ENCODE assay signal across 25 mouse cellular contexts in genomic region chr17:29915820-29916219, GRCm38 (mm10). TPM values are rescaled to one million over a fixed set of nuclear protein-coding genes. Genes with fewer than 3 reads are reported as not detected.
DNase-seq lines count a peak whose midpoint lies in the region; ATAC-seq lines count a peak whose summit lies in the region.
"Had no signal": no experiment of that assay in that cellular context is flagged by ENCODE, and none has a peak within 500 bp of the region (broad histone marks: within the 10 kb centered on the region; RNA-seq: fewer than 3 reads in every experiment).

No protein-coding gene starts in this region.

- H3K9ac ChIP-seq in embryonic facial prominence, embryonic 14.5 days (ENCODE audit: low read depth, low read length) = no peak overlapping the region
- H3K9ac ChIP-seq: embryonic facial prominence, embryonic 12.5 days; hindbrain, embryonic 12.5 days had no signal

- H3K9me3 ChIP-seq in embryonic facial prominence, embryonic 14.5 days (ENCODE audit: control insufficient read depth, low read length) = no peaks in the 10 kb centered on the region
- H3K9me3 ChIP-seq in embryonic facial prominence, embryonic 10.5 days = no peaks in the 10 kb centered on the region
- H3K9me3 ChIP-seq: embryonic facial prominence, embryonic 12.5 days; G1E; heart, embryonic 10.5 days; hindbrain, embryonic 12.5 days had no signal

- no peak overlapping the region for H3K4me2 ChIP-seq in embryonic facial prominence, embryonic 14.5 days (ENCODE audit: low read depth, low read length)
- H3K4me2 ChIP-seq: embryonic facial prominence, embryonic 12.5 days; hindbrain, embryonic 12.5 days had no signal

- no peak overlapping the region for H3K27ac ChIP-seq in embryonic facial prominence, embryonic 14.5 days (replicated peaks; ENCODE audit: low read depth, low read length)
- no peak overlapping the region for H3K27ac ChIP-seq in embryonic facial prominence, embryonic 10.5 days (replicated peaks)
- H3K27ac ChIP-seq: embryonic facial prominence, embryonic 12.5 days; heart, embryonic 10.5 days; hindbrain, embryonic 12.5 days had no signal

- no peak for ATAC-seq in embryonic facial prominence, embryonic 14.5 days (ENCODE audit: low read depth)
- ATAC-seq in frontal cortex, adult (ENCODE audit: low TSS enrichment) = peak; percentile 65; the same call in 1 of the 2 replicates
- no peak for ATAC-seq in activated CD4-positive, CD25-positive, alpha-beta regulatory T cell, adult 4 months
- ATAC-seq: CD4-positive, CD25-positive, alpha-beta regulatory T cell, adult 4 months; hindbrain, embryonic 16.5 days; inflammation-experienced regulatory T-cells, adult 6 months; intestine, postnatal 0 days had no signal

- peak; percentile 33 for DNase-seq in embryonic facial prominence, embryonic 14.5 days (ENCODE audit: low spot score)
- no peak for DNase-seq in embryonic facial prominence, embryonic 10.5 days (ENCODE audit: low spot score)
- no peak for DNase-seq in frontal cortex, postnatal 10 days (ENCODE audit: low spot score in 2 of 2)
- DNase-seq in right cerebral cortex, adult 18-20 months = peak; percentile 35
- DNase-seq in right cerebral cortex, postnatal 10 days (ENCODE audit: low spot score in 2 of 2) = no peak
- no peak for DNase-seq in adrenal gland, postnatal 4 days (ENCODE audit: low spot score in 2 of 2)
- DNase-seq: adrenal gland, postnatal 10 days; B cell, adult 2 months; cerebellum, adult 2 months; cerebellum, postnatal 10 days; embryo, embryonic 11 days; gastrocnemius, postnatal 10 days; heart, adult 18-20 months; heart, postnatal 10 days; heart, postnatal 4 days had no signal

- 53% methylated on average over 10 of the region's 10 CpGs for WGBS in embryonic facial prominence, embryonic 14.5 days
- 56% methylated on average over 10 of the region's 10 CpGs for WGBS in embryonic facial prominence, embryonic 10.5 days

- no peak overlapping the region for H3K4me3 ChIP-seq in embryonic facial prominence, embryonic 14.5 days (ENCODE audit: low read depth, low read length)
- no peak overlapping the region for H3K4me3 ChIP-seq in embryonic facial prominence, embryonic 10.5 days
- H3K4me3 ChIP-seq: embryonic facial prominence, embryonic 12.5 days; heart, embryonic 10.5 days; hindbrain, embryonic 12.5 days had no signal

- no peaks in the 10 kb centered on the region; the same call in 1 of the 2 replicates for H3K27me3 ChIP-seq in embryonic facial prominence, embryonic 14.5 days (replicated peaks; ENCODE audit: control insufficient read depth, insufficient read depth, low read length)
- H3K27me3 ChIP-seq in embryonic facial prominence, embryonic 10.5 days (replicated peaks; ENCODE audit: low read depth, poor library complexity, severe bottlenecking) = 0 out of 2 replicates have a peak, but pooled peaks cover 14% of the 10 kb centered on the region
- H3K27me3 ChIP-seq: hindbrain, embryonic 12.5 days had no signal

- no peaks in the 10 kb centered on the region for H3K36me3 ChIP-seq in embryonic facial prominence, embryonic 14.5 days (ENCODE audit: control insufficient read depth, insufficient read depth, low read length)
- H3K36me3 ChIP-seq in embryonic facial prominence, embryonic 10.5 days (replicated peaks) = no peaks in the 10 kb centered on the region
- H3K36me3 ChIP-seq: embryonic facial prominence, embryonic 12.5 days; G1E; heart, embryonic 10.5 days; hindbrain, embryonic 12.5 days had no signal

- H3K4me1 ChIP-seq in embryonic facial prominence, embryonic 14.5 days (ENCODE audit: control insufficient read depth, insufficient read depth, low read length) = peaks cover 4% of the 10 kb centered on the region
- peaks cover 49% of the 10 kb centered on the region for H3K4me1 ChIP-seq in embryonic facial prominence, embryonic 10.5 days

RNA-seq across cellular contexts. Expression of gene Mdga1, which starts 54.1 kb away (rescaled TPM):
- 4.4 and 5.3 TPM in 2 replicates for polyA plus RNA-seq in embryonic facial prominence, embryonic 14.5 days (2014; fragmentation: Nextera tagmentation; extraction: Ambion mirVana)
- 1.2 and 1.7 TPM in 2 replicates for polyA plus RNA-seq in embryonic facial prominence, embryonic 10.5 days (2016; fragmentation: Nextera tagmentation; extraction: Ambion mirVana)
- polyA plus RNA-seq in activated CD4-positive, CD25-positive, alpha-beta regulatory T cell, adult 4 months (2017; shearing (Covaris generic)) = not detected
- total RNA-seq in adrenal gland, postnatal 4 days (2021) = 1 to 10 TPM; 3.1 to 6.8 TPM
- polyA plus RNA-seq: CD4-positive, CD25-positive, alpha-beta regulatory T cell, adult 4 months; inflammation-experienced regulatory T-cells, adult 6 months had no signal

Comparison
In these comparisons a context has a peak if more than half of its experiments do, and no peak if none do; other contexts are left out.
1. DNase-seq: peak in embryonic facial prominence, embryonic 14.5 days (single experiment) and right cerebral cortex, adult 18-20 months (single experiment); none in embryonic facial prominence, embryonic 10.5 days (single experiment), frontal cortex, postnatal 10 days (0 of 2), right cerebral cortex, postnatal 10 days (0 of 2) and adrenal gland, postnatal 4 days (0 of 2).